Comparison of ENCODE assay signal across 27 mouse cellular contexts in the genomic region with DNA sequence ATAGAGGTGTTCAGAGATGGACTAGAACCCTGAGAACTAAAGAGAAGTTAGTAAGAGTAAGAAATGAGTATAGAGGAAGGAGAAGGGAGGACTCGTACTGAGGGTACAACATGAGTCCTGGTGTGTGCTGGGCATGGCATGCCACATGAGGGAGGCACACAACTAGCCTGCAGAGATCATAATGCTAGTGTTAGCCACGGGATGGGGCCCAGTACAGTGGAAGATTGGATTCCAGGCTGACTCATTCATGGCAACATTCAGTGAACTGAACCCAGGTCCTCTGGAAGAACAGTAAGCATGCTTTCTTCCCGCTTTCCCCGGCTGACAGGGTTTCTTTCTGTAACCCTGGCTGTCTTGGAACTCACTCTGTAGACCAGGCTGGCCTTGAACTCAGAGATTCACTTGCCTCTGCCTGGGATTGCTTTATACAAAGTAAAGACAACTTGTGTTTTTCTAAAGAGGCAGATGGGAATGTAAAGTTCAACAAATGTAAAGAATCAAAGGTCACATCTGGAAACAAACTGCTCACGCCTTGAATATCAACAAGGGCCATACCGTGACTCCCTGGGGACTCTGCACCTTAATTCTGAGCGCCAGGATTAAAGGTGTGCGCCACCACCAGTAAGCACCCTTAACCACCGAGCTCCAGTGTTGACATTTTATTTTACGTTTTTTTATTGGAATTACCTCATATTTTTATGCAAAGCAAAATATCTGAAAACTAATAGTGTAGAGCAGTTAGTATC.
"Had no signal": no experiment of that assay in that cellular context is flagged by ENCODE, and none has a peak within 500 bp of the region (broad histone marks: within the 10 kb centered on the region; RNA-seq: fewer than 3 reads in every experiment).

No protein-coding gene starts in this region.

- H3K9me3 ChIP-seq: heart, embryonic 13.5 days; heart, embryonic 15.5 days; hindbrain, embryonic 10.5 days; hindbrain, embryonic 12.5 days; kidney, embryonic 15.5 days; limb, embryonic 10.5 days; limb, embryonic 12.5 days; liver, embryonic 13.5 days had no signal

- H3K9ac ChIP-seq: heart, embryonic 13.5 days; heart, embryonic 15.5 days; hindbrain, embryonic 12.5 days; hindbrain, embryonic 14.5 days; kidney, embryonic 15.5 days; limb, embryonic 12.5 days; liver, embryonic 13.5 days had no signal

- H3K4me2 ChIP-seq: heart, embryonic 11.5 days; heart, embryonic 13.5 days; heart, embryonic 15.5 days; hindbrain, embryonic 12.5 days; hindbrain, embryonic 14.5 days; kidney, embryonic 15.5 days; limb, embryonic 12.5 days; liver, embryonic 11.5 days; liver, embryonic 13.5 days had no signal

- H3K27me3 ChIP-seq: heart, embryonic 13.5 days; heart, embryonic 15.5 days; hindbrain, embryonic 12.5 days; kidney, embryonic 15.5 days; limb, embryonic 12.5 days; liver, embryonic 13.5 days had no signal

- ATAC-seq: hindbrain, embryonic 16.5 days; inflammation-experienced regulatory T-cells, adult 6 months had no signal

- H3K4me3 ChIP-seq: heart, adult 2 months; heart, embryonic 13.5 days; heart, embryonic 15.5 days; hindbrain, embryonic 10.5 days; hindbrain, embryonic 12.5 days; kidney, embryonic 15.5 days; limb, embryonic 10.5 days; limb, embryonic 12.5 days; liver, embryonic 13.5 days had no signal

- H3K27ac ChIP-seq: heart, adult 2 months; heart, embryonic 13.5 days; heart, embryonic 15.5 days; hindbrain, embryonic 10.5 days; hindbrain, embryonic 12.5 days; hindbrain, embryonic 14.5 days; kidney, embryonic 15.5 days; kidney, postnatal 0 days; limb, embryonic 10.5 days; limb, embryonic 12.5 days; liver, embryonic 13.5 days had no signal

- H3K4me1 ChIP-seq: heart, embryonic 15.5 days; hindbrain, embryonic 12.5 days; kidney, embryonic 15.5 days; limb, embryonic 12.5 days had no signal

- DNase-seq: gastrocnemius, postnatal 14 days; gastrocnemius, postnatal 36 days; heart, adult 11 months; heart, adult 2 months; heart, postnatal 4 days; kidney, adult 11 months; kidney, adult 2 months; kidney, adult 9 months; kidney, postnatal 14 days; kidney, postnatal 36 days; layer of hippocampus, adult 9-11 months; layer of hippocampus, postnatal 36 days; liver; liver, embryonic 13.5 days had no signal

- H3K36me3 ChIP-seq: heart, embryonic 15.5 days; hindbrain, embryonic 12.5 days had no signal
